Mouse (Mus musculus): ENCODE data around the gene Plxdc2. TPM values are rescaled to one million over a fixed set of nuclear protein-coding genes. Genes with fewer than 3 reads are reported as not detected.

The Plxdc2 gene
- total RNA-seq, 2 experiments from 2014 or later: 22.6 to 25.6 TPM

DNA sequence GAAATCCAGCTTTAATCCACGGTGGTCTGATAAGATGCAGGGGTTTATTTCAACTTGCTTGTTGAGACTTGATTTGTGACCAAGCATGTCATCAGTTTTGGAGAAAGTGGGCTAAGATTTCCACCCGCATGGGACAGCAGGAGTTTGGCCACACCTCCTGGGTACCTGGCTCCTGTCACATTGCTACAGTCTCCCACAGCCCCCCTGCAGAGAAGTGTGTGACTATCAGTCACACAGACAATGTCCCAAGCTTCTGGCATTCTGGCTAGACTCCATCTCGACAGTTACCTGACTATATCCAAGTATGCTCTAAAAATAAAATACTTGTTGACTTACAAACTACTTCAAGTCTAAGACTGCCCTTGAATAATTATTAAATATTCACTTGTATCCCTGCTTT lies 185.1 kb downstream of the Plxdc2 start:
- intact Hi-C loops (cut with DNase I): no loop called here
- peak; percentile 6 for DNase-seq

DNA sequence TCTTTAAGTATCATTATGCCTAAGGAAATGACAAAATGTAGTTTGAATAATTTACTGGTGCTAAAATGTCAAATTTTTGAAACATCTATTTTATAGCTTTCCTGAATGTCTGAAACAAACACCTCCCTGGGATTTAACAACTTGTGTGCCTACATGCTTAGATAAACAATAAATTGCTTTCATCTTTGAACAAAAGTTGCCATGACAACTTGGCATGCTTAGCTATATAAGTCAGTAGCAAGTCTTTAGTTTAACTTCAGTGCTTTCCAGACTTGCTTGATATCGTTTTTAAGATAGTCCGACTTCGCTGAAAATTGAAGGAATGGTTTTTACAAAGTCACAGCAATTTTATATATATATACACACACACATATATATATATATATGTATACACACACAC lies 189.1 kb downstream of the Plxdc2 start:
- intact Hi-C loops (cut with DNase I): no loop called here
- DNase-seq: no peak

DNA sequence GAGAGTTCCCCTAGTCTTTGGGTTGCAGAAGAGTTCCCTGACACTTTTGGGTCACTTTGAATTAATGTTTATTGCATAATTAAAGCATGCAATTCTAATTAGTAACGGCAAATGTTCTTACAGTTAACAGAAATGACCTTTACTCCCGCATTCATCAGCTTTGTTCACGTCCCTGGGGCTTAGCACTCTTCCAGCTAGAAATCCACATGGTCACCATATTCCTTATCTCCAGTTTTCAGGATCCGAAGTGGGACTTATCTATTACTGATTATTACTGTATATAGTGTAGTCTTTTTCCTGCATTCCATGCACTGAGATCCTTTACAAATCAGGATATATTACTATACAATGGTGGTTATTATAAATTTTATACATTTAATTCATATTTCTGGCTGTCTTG lies 203.2 kb downstream of the Plxdc2 start:
- intact Hi-C loops (cut with DNase I): no loop called here
- no peak for DNase-seq

DNA sequence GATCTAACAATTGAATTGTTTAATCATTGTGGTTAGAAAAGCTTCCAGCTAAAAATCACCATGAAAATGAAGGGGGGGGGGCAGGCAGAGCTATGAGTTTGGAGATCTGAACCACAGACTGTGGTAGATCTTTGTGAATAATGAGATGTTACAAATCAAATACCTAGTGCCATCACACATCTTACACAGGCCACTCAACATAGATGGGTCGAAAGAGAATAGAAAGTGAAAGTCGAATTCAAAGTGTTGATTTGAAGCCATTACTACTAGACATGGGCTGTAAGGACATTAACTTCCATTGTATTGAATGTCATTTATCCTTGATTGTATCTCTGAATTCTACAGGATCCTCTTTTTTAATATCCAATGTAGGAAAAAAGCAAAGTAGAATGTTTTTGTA lies 212.2 kb downstream of the Plxdc2 start:
- intact Hi-C loops (cut with DNase I): no loop called here
- DNase-seq: no peak

DNA sequence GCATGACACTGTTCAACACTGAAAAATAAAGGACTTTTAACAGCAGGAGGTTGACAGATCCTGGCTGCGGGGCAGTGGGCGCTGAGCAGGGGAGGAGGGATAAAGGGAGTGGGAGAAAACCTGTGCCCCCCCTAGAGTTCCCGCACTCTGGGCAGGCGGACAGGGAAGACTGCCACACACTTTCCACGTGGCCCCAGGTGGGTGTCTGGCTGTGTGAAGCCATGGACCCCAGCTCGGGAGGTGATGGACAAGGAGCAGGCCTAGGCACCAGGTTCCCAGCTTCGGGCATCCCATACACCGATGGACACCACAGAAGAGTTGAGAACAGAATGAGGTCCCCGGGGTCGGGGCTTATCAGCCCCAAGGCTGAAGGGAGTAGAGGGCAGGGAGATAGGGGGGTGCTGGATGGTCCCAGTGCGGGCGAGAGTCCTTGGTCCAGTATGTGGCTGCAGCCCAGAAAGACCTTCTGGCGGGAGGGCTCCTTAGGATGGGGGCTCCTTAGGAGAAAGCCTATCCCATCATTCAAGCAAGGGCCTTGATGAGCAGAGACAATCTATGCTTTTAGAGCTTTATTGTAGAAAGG lies 215.2 kb downstream of the Plxdc2 start:
- intact Hi-C loops (cut with DNase I): no loop called here
- DNase-seq: no peak

DNA sequence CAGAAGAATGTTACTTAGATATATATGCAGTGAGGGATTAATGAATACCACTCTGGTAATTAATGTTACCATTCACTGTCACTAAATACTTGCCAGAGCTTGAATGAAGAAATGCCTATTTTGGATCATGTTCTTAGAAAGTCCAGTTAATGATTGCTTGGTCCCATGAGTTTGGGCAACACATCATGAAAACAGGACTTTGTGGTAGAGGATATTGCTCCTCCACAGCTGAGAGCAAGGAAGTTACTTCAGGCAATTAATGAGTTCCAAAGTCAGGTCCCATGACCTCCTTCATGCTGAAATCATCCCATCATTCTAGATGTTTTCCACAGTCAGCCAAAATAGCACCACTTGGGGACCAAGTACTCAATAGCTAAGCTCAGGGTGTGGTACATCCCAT lies 220.5 kb downstream of the Plxdc2 start:
- intact Hi-C loops (cut with DNase I): no loop called here
- DNase-seq: no peak

DNA sequence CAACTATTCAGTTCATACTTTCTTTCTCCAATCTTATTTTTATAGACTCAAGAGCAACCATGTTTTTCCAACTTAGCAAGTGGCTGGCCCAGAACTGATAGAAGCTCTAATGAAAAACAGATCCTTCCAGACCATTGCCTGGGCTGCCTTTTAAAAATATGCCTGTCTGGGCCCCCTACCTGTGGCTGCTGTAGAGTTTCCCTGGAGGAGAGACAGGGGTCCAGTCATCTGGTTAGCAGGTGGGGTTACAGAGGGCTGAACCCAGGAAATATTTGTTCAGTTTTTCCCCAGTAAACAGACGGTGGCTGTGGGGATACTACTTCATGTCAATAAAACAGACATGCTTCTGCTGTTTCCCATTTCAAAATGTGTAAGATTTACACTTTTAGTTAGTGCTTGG lies 222.0 kb downstream of the Plxdc2 start:
- DNase-seq: no peak
- intact Hi-C loops (cut with DNase I): no loop called here

DNA sequence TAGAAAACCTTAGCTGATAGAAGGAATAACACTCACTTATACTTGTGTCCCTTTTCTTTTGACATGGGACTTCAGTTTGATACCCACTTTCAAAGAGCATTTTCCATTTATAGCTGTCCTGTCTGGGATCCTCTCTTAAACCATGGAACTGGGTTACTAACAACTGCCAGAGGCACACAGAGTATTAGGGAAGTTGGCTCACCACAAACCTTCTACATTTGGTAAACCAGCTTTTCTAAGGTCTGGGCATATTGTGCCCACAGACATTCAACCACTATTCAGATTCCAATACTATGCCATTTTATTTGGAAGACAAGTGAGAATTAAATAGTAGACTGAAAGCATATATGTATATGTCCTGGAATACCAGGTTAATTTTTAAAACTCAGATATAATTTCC lies 232.4 kb downstream of the Plxdc2 start:
- intact Hi-C loops (cut with DNase I): no loop called here
- no peak for DNase-seq

DNA sequence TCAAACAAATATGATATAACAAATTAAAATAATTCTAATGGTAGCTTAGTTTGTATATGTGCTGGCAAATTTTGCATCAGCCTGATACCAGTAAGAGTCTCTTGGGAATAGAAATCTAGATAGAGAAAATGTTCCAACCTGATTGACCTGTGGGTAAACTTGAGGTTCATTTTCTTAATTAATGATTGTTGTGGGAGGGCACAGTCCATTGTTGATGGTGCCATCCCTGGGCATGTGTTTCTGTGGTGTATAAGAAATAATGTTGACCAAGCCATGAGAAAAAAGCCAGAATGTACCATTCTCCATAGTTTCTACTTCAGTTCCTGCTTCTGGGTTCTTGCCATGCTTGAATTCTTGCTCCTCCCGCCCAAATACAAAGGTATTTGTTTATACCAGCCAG lies 239.3 kb downstream of the Plxdc2 start:
- DNase-seq: no peak
- intact Hi-C loops (cut with DNase I): no loop called here

DNA sequence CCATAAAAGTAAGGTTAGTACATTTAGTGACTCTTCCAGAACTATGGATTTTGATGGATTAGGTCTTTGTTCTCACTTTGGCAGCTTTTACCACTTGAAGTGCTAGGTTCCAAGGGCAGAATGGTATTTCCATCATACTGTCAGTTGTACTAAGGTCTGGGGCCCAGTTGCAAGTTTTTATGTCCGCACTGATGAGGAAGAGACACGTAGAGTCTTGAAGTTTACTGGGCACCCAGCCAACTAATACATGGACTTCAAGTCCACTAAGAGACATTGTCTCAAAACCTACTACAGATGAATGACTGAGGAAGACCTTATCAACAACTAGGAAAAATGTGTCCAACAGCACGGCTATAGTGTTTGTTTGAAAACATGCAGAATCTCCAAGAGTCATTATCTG lies 242.1 kb downstream of the Plxdc2 start:
- intact Hi-C loops (cut with DNase I): no loop called here
- no peak for DNase-seq

DNA sequence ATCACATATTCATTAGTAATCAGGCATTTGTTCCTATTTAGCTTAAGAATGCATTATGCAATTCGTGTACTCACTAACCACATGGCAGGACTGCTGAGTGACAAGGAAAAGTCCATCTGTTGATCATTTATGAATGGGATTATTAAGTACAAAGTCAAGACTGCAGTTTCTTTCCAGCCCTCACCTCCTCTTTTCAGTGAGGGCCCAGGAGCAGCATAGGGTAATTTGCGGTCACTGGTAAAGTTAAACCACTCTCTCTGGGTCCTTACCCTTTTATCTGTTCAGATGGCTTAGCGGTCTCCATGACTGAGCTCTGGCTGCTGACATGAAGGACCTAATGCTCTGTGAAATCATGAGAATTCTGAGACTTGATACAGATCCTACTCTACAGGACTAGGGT lies 248.2 kb downstream of the Plxdc2 start:
- intact Hi-C loops (cut with DNase I): no loop called here
- DNase-seq: no peak

DNA sequence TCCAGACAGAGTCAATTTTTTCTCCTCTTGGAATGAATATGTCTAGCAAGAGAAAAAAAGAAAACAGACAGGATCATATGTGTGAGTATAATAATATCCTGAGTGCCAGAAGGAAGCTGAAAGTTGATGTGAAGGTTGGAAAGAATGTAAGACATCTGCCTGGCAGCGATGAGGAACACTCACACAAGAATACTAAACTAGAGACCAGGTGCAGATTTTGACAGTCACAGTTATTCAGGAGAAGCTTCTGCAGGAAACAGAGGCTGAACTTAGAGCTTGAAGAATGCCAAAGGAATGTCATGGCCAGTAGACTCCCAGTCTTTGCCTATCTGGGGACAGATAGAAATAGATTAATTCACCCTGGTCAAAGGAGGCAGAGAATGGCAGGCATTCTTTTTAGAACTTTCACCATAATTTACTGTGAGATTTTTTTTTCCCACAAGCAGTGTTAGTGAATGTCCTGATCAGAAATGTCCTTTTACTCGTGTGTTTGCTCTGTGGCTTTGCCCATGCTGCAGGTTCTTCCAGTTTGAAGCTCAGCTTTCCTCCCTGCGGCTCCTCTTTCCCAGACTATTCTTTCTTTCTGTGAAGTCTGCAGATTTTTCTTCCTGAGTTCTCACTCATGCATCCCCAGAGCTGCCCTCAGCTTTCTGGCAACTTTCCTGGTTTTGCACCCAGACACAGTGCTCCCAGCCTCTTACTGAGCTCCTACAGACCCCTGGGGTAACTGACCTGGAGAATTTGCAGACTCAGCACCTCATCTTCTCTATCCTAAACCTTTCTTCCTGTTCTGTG lies 251.9 kb downstream of the Plxdc2 start:
- DNase-seq: no peak
- intact Hi-C loops (cut with DNase I): no loop called here

DNA sequence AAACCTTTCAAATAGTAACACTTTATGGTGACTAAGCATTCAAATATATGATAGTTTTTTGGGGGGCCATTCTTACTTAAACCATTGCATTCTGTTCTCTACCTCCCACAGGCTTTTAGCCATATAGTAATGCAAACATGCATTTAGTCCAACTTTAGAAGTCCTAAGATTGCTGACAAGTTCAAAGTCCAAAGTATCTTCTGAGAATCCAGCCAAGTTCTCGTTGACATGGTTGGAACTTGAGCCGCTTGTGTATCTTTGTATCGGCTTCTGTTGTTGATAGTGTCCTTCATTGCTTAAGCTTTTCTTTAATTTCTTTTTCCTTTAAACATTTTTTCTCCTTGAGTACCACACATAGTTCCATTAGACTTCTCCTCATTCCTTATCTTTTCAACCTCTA lies 286.0 kb downstream of the Plxdc2 start:
- intact Hi-C loops (cut with DNase I): no loop called here
- no peak for DNase-seq

DNA sequence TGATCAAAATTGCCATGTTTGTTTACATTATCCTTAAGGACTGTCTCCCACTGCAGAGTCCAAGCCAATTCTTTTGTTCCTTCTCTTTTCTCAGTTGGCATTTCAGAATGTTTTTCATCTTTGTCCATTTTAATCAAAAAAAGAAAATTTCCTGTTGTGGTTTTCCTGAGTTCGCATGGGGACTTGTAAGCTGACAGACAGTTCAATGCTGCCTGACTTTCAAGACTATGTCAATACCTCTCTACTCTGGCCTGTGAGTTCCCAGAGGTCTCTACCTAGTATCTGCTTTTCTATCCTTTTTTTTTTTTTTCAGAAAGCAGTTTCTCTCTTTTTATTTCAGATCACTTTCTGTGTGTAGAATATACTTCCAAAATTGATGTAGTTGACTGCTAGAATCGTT lies 295.6 kb downstream of the Plxdc2 start:
- intact Hi-C loops (cut with DNase I): no loop called here
- DNase-seq: no peak

DNA sequence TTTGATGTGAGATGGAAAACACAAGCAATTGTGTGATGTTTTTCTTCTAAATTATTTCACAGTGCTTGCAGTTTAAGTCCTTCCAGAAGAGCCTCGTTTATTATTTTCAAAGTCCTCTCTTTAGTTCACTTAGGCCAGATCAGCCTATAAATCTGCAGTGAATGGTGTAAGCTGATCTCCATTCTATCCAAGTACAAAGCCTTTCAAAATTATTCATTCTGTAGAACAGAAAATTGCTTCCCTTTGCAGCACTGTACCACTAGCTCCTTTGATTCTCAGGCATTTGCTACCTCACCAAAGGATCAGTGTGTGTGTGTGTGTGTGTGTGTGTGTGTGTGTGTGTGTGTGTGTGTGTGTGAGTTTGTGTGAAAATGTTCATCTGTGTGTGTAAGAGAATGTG lies 308.4 kb downstream of the Plxdc2 start:
- intact Hi-C loops (cut with DNase I): no loop called here
- no peak for DNase-seq

DNA sequence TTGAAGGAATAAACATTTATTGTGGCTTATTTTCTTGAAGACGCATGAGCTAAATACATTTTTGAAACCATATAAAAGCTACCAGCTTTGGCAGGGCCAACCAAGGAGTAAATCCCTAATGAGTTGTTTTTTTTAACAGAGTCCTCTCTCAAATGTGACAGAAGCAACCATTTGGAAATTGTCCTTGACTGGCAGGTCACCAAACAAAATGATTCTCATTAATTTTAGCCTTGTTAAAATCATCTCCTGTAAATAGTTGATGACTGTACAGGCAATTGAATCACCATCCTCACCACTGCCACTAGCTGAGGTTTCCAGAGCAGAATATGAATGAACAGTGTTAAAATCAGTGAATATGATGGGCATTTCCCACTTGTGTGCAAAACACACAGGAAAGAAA lies 312.3 kb downstream of the Plxdc2 start:
- intact Hi-C loops (cut with DNase I): no loop called here
- DNase-seq: no peak

DNA sequence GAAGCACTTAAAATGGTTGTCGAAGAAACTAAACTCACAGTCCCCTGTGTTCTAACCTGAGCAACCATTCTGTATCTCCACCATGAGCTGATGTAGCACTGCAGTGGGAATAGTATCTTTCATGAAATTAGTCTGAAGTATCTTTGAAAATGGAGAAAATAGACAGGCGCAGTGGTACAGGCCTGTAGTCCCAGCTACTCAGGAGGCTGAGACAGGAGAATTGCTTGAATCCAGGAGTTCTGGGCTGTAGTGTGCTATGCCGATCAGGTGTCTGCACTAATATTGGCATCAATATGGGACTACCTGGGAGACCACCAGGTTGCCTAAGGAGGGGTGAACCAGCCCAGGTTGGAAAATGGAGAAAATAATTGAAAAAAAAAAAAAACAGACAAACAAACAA lies 326.8 kb downstream of the Plxdc2 start:
- DNase-seq: no peak
- intact Hi-C loops (cut with DNase I): no loop called here

DNA sequence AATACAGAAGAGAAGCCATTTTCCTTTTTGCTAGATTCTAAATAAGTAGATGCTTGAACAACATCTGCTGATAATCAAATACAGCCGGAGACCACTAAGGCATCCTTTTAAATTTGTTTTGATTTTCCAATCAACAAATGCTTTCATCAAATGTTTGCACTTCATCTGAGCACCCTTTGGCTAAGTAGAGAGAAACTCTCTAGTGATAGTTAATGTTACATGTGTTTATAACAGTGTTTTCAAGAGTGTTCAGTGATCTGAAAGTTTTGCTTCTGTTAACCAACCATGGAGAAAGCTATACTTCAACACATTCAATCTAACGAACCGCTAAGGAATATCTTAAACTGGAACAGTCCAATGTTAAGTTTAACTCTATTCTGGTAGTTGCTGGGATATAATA lies 327.6 kb downstream of the Plxdc2 start:
- no peak for DNase-seq
- intact Hi-C loops (cut with DNase I): no loop called here

DNA sequence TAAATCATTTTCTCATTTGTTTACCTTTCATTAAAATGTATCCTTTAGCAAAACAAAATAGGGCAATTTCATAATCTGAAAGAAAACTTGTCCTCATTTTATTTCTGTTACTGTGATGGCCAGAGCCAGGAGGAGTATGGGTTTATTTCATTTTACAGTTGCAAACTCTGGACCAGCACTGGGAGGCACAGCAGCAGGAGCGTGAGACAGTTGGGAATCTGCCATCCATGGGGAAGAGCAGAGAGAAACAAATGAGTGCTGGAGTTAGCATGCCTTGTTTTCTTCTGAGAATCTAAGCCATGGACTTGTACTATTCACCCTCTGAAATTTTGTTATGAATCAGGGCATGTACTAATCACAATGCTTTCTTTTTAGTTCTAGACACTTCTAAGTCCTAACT lies 328.4 kb downstream of the Plxdc2 start:
- intact Hi-C loops (cut with DNase I): no loop called here
- no peak for DNase-seq

DNA sequence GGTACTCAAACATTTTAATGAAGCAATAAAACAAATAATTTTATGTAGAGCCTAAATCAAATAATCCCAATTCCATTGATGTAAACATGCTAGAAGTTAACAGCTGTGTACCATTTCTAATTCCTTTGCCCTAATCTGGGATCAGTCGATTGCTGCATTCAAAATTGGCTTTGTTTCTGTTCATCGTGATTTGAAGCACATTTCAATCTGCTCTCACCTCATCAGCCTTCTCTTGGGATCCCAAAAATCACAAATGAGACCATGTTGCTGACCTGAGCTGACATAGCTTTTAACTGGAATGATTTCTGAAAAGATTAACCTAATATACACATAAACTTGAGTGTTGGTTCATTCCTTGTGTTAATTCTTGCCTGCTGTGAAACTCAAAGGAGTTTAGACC lies 340.3 kb downstream of the Plxdc2 start:
- DNase-seq: no peak
- intact Hi-C loops (cut with DNase I): no loop called here

DNA sequence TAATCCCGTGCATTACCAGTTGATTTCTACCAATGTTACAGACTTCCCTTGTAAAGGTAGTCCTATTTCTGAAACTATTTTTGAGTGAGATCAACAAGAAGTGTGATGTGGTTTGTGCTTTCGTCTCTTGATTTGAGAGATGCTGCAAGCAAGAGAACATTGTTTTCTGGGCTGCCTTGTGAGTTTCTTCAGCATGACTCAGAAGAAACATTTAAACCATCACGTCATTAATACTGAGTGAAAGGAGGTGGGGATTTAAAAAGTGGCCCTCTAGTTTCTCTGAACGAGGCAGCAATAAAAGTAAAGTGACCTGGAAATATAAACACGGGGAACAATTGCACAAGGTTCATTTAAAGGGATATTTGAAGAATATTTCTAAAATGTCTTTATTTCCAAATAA lies 341.1 kb downstream of the Plxdc2 start:
- DNase-seq: no peak

DNA sequence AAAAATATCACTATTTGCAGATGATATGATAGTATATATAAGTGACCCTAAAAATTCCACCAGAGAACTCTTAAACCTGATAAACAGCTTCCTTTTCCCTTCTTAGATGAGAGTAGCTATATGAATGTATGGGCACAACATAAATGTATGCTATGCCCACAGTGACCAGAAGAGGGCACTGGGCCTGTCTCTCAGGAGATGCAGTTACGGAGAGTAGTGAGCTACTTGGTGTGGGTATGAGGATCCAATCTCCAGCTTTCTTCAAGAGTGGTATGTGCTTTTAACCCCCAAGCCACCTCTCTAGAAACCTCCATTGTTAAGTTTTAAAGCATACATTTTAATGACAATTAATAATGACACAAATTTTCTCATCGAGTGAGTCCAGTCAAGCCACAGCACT lies 350.1 kb downstream of the Plxdc2 start:
- DNase-seq: peak; percentile 6
- intact Hi-C loops (cut with DNase I): no loop called here

More for the DNA sequence above, 341.1 kb downstream of the Plxdc2 start:
- intact Hi-C loops (cut with DNase I): no loop called here

DNA sequence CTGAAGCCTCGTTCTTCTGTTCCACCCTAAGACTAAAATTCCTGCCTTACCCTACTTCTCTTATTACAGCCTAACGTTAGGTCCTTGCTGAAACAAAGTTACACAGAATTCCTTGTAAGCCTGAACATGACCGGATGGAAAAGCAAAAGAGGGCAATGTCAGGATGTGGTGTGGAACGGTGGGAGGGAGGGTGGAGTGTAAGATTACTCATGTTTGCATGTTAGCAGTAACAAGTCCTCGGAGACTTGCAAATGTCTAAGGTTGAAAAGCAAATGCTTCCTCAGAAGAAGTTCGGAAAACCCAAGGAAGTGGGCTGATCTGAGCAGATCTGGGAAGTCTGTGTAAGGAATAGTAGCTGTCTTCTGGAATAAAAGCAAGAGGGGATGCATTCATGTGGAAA lies 353.8 kb downstream of the Plxdc2 start:
- intact Hi-C loops (cut with DNase I): no loop called here
- no peak for DNase-seq
